Comparison of ENCODE assay signal across 8 mouse cellular contexts in genomic region chr2:84677968-84678880, GRCm38 (mm10). TPM values are rescaled to one million over a fixed set of nuclear protein-coding genes. Genes with fewer than 3 reads are reported as not detected.
DNase-seq lines count a peak whose midpoint lies in the region; ATAC-seq lines count a peak whose summit lies in the region.

Gene Gm28635, minus strand, starts transcription at chr2:84678041.
Gene Med19, plus strand, starts transcription at chr2:84678402.

- no peaks in the 10 kb centered on the region for H3K27me3 ChIP-seq in hindbrain, embryonic 11.5 days (ENCODE audit: control insufficient read depth, insufficient read depth, low read length)

- under 1% methylated on average over 43 of the region's 44 CpGs for WGBS in hindbrain, embryonic 11.5 days

- H3K9me3 ChIP-seq in hindbrain, embryonic 11.5 days (ENCODE audit: control insufficient read depth, low read length): no peaks in the 10 kb centered on the region

- H3K36me3 ChIP-seq in hindbrain, embryonic 11.5 days (ENCODE audit: control insufficient read depth, insufficient read depth, low read length): 0 out of 2 replicates have a peak, but pooled peaks cover 2% of the 10 kb centered on the region

- peak; percentile 100 for DNase-seq in Muller cell, postnatal 12 days (ENCODE audit: inconsistent ontology term)
- peak; percentile 98 for DNase-seq in cerebellum, adult 9-11 months
- peak; percentile 98 to 99 for DNase-seq in frontal cortex, adult 2 months (ENCODE audit: extremely low spot score in 1 of 2, low spot score in 1 of 2)
- DNase-seq in hindbrain, embryonic 11.5 days (ENCODE audit: low spot score): peak; percentile 97
- peak; percentile 84 to 87 for DNase-seq in layer of hippocampus, postnatal 10 days (ENCODE audit: low spot score in 2 of 2)
- DNase-seq in lung, postnatal 10 days: peak; percentile 97
- DNase-seq in ovary, postnatal 36 days (ENCODE audit: low spot score): peak; percentile 80
- DNase-seq in thymus, postnatal 25 days: peak; percentile 88

- H3K27ac ChIP-seq in hindbrain, embryonic 11.5 days (ENCODE audit: low read depth, low read length): peak within 1 kb of the TSS; percentile 58

- H3K4me1 ChIP-seq in hindbrain, embryonic 11.5 days (replicated peaks; ENCODE audit: control insufficient read depth, insufficient read depth, low read length): peaks cover 3% of the 10 kb centered on the region

- ATAC-seq in hindbrain, embryonic 11.5 days (ENCODE audit: low FRiP score): peak; percentile 100

- H3K9ac ChIP-seq in hindbrain, embryonic 11.5 days (ENCODE audit: low read depth, low read length): peak within 1 kb of the TSS; percentile 89

- H3K4me3 ChIP-seq in hindbrain, embryonic 11.5 days (ENCODE audit: low read depth, low read length): peak within 1 kb of the TSS; percentile 97

- peak within 1 kb of the TSS; percentile 51 for H3K4me2 ChIP-seq in hindbrain, embryonic 11.5 days (replicated peaks; ENCODE audit: low read depth, low read length)

RNA-seq across cellular contexts. Expression of gene Gm28635, which starts in this region (rescaled TPM):
- polyA plus RNA-seq in frontal cortex, adult 2 months (2012; rRNA removed): not detected in 2 replicates
- polyA plus RNA-seq in hindbrain, embryonic 11.5 days (2014; fragmentation: Nextera tagmentation; extraction: Ambion mirVana): not detected in 2 replicates
- total RNA-seq in layer of hippocampus, postnatal 10 days (2021): 1 to 10 TPM; 4.1 to 4.8 TPM

RNA-seq across cellular contexts. Expression of gene Med19, which starts in this region (rescaled TPM):
- 27.7 and 31.7 TPM in 2 replicates for polyA plus RNA-seq in frontal cortex, adult 2 months (2012; rRNA removed)
- 65.2 and 66.3 TPM in 2 replicates for polyA plus RNA-seq in hindbrain, embryonic 11.5 days (2014; fragmentation: Nextera tagmentation; extraction: Ambion mirVana)
- total RNA-seq in layer of hippocampus, postnatal 10 days (2021): 10 to 100 TPM; 33.0 to 38.8 TPM

Comparison
In these comparisons a context has a peak if more than half of its experiments do, and no peak if none do; other contexts are left out.
1. Peak in every context shown above with its lines: DNase-seq, ATAC-seq, H3K4me3 ChIP-seq and H3K27ac ChIP-seq.